Mouse (Mus musculus) thymus, postnatal 14 days (tissue): ENCODE results near the gene Mex3a.

Experiments used
- DNase-seq: peaks from one replicate; pipeline ENCODE4 v3.0.0; 2021

Gene Mex3a

GRCm38 (mm10) chr3:88532299-88532674 is at the start of gene Mex3a:
Gene Mex3a, plus strand, starts transcription at chr3:88532395.
- no peak for DNase-seq

GRCm38 (mm10) chr3:88483141-88483540 is 49.1 kb upstream of the Mex3a start:
- no peak for DNase-seq

- peak; percentile 86 for DNase-seq
Measured at GRCm38 (mm10) chr3:88483621-88484020, 48.6 kb upstream of the Mex3a start.

- DNase-seq = peak; percentile 62
Measured at GRCm38 (mm10) chr3:88484597-88485316, 47.4 kb upstream of the Mex3a start.

GRCm38 (mm10) chr3:88486043-88486442 is 46.2 kb upstream of the Mex3a start:
- no peak for DNase-seq

- no peak for DNase-seq
Measured at GRCm38 (mm10) chr3:88486887-88487286, 45.3 kb upstream of the Mex3a start.

- no peak for DNase-seq
Measured at GRCm38 (mm10) chr3:88487396-88487795, 44.8 kb upstream of the Mex3a start.

GRCm38 (mm10) chr3:88493706-88494582 is 38.3 kb upstream of the Mex3a start:
- no peak for DNase-seq

GRCm38 (mm10) chr3:88494836-88495628 is 37.2 kb upstream of the Mex3a start:
- DNase-seq = no peak

- DNase-seq = no peak
Measured at GRCm38 (mm10) chr3:88495741-88496415, 36.3 kb upstream of the Mex3a start.

- DNase-seq = no peak
Measured at GRCm38 (mm10) chr3:88499580-88499979, 32.6 kb upstream of the Mex3a start.

- DNase-seq = no peak
Measured at GRCm38 (mm10) chr3:88500087-88500486, 32.1 kb upstream of the Mex3a start.

GRCm38 (mm10) chr3:88500655-88501365 is 31.4 kb upstream of the Mex3a start:
- no peak for DNase-seq

GRCm38 (mm10) chr3:88501366-88502030 is 30.7 kb upstream of the Mex3a start:
- no peak for DNase-seq

- no peak for DNase-seq
Measured at GRCm38 (mm10) chr3:88502031-88502571, 30.1 kb upstream of the Mex3a start.

- DNase-seq = peak; percentile 54
Measured at GRCm38 (mm10) chr3:88502641-88503504, 29.3 kb upstream of the Mex3a start.

GRCm38 (mm10) chr3:88503505-88503863 is 28.7 kb upstream of the Mex3a start:
- DNase-seq = no peak

GRCm38 (mm10) chr3:88503881-88504746 is 28.1 kb upstream of the Mex3a start:
- no peak for DNase-seq

GRCm38 (mm10) chr3:88505081-88505480 is 27.1 kb upstream of the Mex3a start:
- no peak for DNase-seq
